Mouse (Mus musculus): Measurements from ENCODE around the gene Prcd. TPM values are rescaled to one million over a fixed set of nuclear protein-coding genes. Genes with fewer than 3 reads are reported as not detected.

Gene Prcd
- polyA plus RNA-seq, 1 experiment from 2014 or later: 0.86 TPM

- Histone ChIP-seq H3K4me3 (peak overlapping the region; percentile 48; the same call in 1 of the 2 replicates), H3K27ac (no peak overlapping the region), H3K27me3 (peaks cover 31% of the 10 kb centered on the region), H3K4me1 (peaks cover 52% of the 10 kb centered on the region), H3K9me3 (no peaks in the 10 kb centered on the region), H3K4me2 (replicated peaks) (peak overlapping the region; percentile 94), H3K36me3 (no peaks in the 10 kb centered on the region), H3K9ac (0 out of 2 replicates have a peak overlapping the region, but pooled peaks have one; percentile 4)
- ATAC-seq (ENCODE audit: insufficient number of reproducible peaks, insufficient read depth, low FRiP score, low TSS enrichment): no peak
- 56% methylated on average over 25 of the region's 25 CpGs for WGBS
These were observed 820 bp upstream of the Prcd start for GRCm38 (mm10) chr11:116652330-116653098.

- no peak for ATAC-seq (ENCODE audit: insufficient number of reproducible peaks, insufficient read depth, low FRiP score, low TSS enrichment)
- peak overlapping the region; percentile 48 for H3K4me3 ChIP-seq
- H3K36me3 ChIP-seq: no peaks in the 10 kb centered on the region
- H3K27ac ChIP-seq: no peak overlapping the region
- peak overlapping the region; percentile 63 for H3K9ac ChIP-seq
- H3K4me2 ChIP-seq (replicated peaks): peak overlapping the region; percentile 94
- no peaks in the 10 kb centered on the region for H3K9me3 ChIP-seq
- under 1% methylated on average over 46 of the region's 47 CpGs for WGBS
- H3K27me3 ChIP-seq: peaks cover 31% of the 10 kb centered on the region
- peaks cover 46% of the 10 kb centered on the region for H3K4me1 ChIP-seq
These were observed 431 bp downstream of the Prcd start for GRCm38 (mm10) chr11:116653709-116654221.

- H3K4me2 ChIP-seq (replicated peaks): peak within 1 kb of the TSS; percentile 94
- 6% methylated on average over 27 of the region's 28 CpGs for WGBS
- no peaks in the 10 kb centered on the region for H3K36me3 ChIP-seq
- ATAC-seq (ENCODE audit: insufficient number of reproducible peaks, insufficient read depth, low FRiP score, low TSS enrichment): no peak
- H3K4me3 ChIP-seq: peak within 1 kb of the TSS; percentile 48
- no peak within 1 kb of the TSS for H3K27ac ChIP-seq
- peak within 1 kb of the TSS; percentile 63 for H3K9ac ChIP-seq
- peaks cover 43% of the 10 kb centered on the region for H3K4me1 ChIP-seq
- H3K9me3 ChIP-seq: no peaks in the 10 kb centered on the region
- peaks cover 31% of the 10 kb centered on the region for H3K27me3 ChIP-seq
These were observed 1.0 kb downstream of the Prcd start, which contains the start of gene Cygb for GRCm38 (mm10) chr11:116654255-116654821. TSS of gene Cygb (minus strand) at chr11:116654313.

GRCm38 (mm10) chr11:116656348-116657191 lies 3.2 kb downstream of the Prcd start:
- H3K4me1 ChIP-seq: peaks cover 54% of the 10 kb centered on the region
- no peaks in the 10 kb centered on the region for H3K9me3 ChIP-seq
- H3K36me3 ChIP-seq: no peaks in the 10 kb centered on the region
- H3K27me3 ChIP-seq: peaks cover 27% of the 10 kb centered on the region
- H3K27ac ChIP-seq: no peak overlapping the region
- H3K9ac ChIP-seq: 0 out of 2 replicates have a peak overlapping the region, but pooled peaks have one; percentile 41
- peak overlapping the region; percentile 49; the same call in 1 of the 2 replicates for H3K4me2 ChIP-seq (replicated peaks)
- 79% methylated on average over 16 of the region's 16 CpGs for WGBS
- no peak for ATAC-seq (ENCODE audit: insufficient number of reproducible peaks, insufficient read depth, low FRiP score, low TSS enrichment)
- no peak overlapping the region for H3K4me3 ChIP-seq

GRCm38 (mm10) chr11:116657311-116658223 lies 4.2 kb downstream of the Prcd start:
- Histone ChIP-seq H3K27me3 (peaks cover 24% of the 10 kb centered on the region), H3K36me3 (no peaks in the 10 kb centered on the region), H3K9ac (peak overlapping the region; percentile 41; the same call in 1 of the 2 replicates), H3K9me3 (no peaks in the 10 kb centered on the region), H3K4me3 (peak overlapping the region; percentile 33), H3K4me1 (peaks cover 56% of the 10 kb centered on the region), H3K4me2 (replicated peaks) (peak overlapping the region; percentile 49), H3K27ac (peak overlapping the region; percentile 84)
- peak; percentile 74 for ATAC-seq (ENCODE audit: insufficient number of reproducible peaks, insufficient read depth, low FRiP score, low TSS enrichment)
- WGBS: 10% methylated on average over 22 of the region's 22 CpGs

- WGBS: 60% methylated on average over 10 of the region's 10 CpGs
- H3K27me3 ChIP-seq: peaks cover 24% of the 10 kb centered on the region
- no peaks in the 10 kb centered on the region for H3K36me3 ChIP-seq
- H3K4me2 ChIP-seq (replicated peaks): peak overlapping the region; percentile 49
- peak overlapping the region; percentile 84 for H3K27ac ChIP-seq
- H3K9me3 ChIP-seq: no peaks in the 10 kb centered on the region
- no peak for ATAC-seq (ENCODE audit: insufficient number of reproducible peaks, insufficient read depth, low FRiP score, low TSS enrichment)
- H3K4me3 ChIP-seq: no peak overlapping the region
- peaks cover 56% of the 10 kb centered on the region for H3K4me1 ChIP-seq
- no peak overlapping the region for H3K9ac ChIP-seq
These were observed 4.9 kb downstream of the Prcd start for GRCm38 (mm10) chr11:116658238-116658637.

- 68% methylated on average over 15 of the region's 15 CpGs for WGBS
- peaks cover 24% of the 10 kb centered on the region for H3K27me3 ChIP-seq
- no peaks in the 10 kb centered on the region for H3K36me3 ChIP-seq
- H3K9ac ChIP-seq: no peak overlapping the region
- no peak overlapping the region for H3K4me2 ChIP-seq (replicated peaks)
- H3K9me3 ChIP-seq: no peaks in the 10 kb centered on the region
- H3K4me3 ChIP-seq: no peak overlapping the region
- peaks cover 54% of the 10 kb centered on the region for H3K4me1 ChIP-seq
- H3K27ac ChIP-seq: no peak overlapping the region
- ATAC-seq (ENCODE audit: insufficient number of reproducible peaks, insufficient read depth, low FRiP score, low TSS enrichment): no peak
These were observed 5.8 kb downstream of the Prcd start for GRCm38 (mm10) chr11:116659027-116659621.

GRCm38 (mm10) chr11:116660181-116660580 lies 6.8 kb downstream of the Prcd start:
- peaks cover 53% of the 10 kb centered on the region for H3K4me1 ChIP-seq
- H3K9ac ChIP-seq: no peak overlapping the region
- WGBS: 79% methylated on average over 9 of the region's 9 CpGs
- no peak for ATAC-seq (ENCODE audit: insufficient number of reproducible peaks, insufficient read depth, low FRiP score, low TSS enrichment)
- H3K9me3 ChIP-seq: no peaks in the 10 kb centered on the region
- H3K27me3 ChIP-seq: peaks cover 15% of the 10 kb centered on the region; the same call in 1 of the 2 replicates
- no peaks in the 10 kb centered on the region for H3K36me3 ChIP-seq
- H3K4me2 ChIP-seq (replicated peaks): no peak overlapping the region
- no peak overlapping the region for H3K4me3 ChIP-seq
- 0 out of 2 replicates have a peak overlapping the region, but pooled peaks have one; percentile 31 for H3K27ac ChIP-seq

- Histone ChIP-seq H3K27me3 (peaks cover 11% of the 10 kb centered on the region; the same call in 1 of the 2 replicates), H3K36me3 (no peaks in the 10 kb centered on the region), H3K4me3 (no peak overlapping the region), H3K9me3 (no peaks in the 10 kb centered on the region), H3K27ac (peak overlapping the region; percentile 31; the same call in 1 of the 2 replicates), H3K4me2 (replicated peaks) (peak overlapping the region; percentile 16; the same call in 1 of the 2 replicates), H3K9ac (0 out of 2 replicates have a peak overlapping the region, but pooled peaks have one; percentile 32), H3K4me1 (peaks cover 58% of the 10 kb centered on the region)
- no peak for ATAC-seq (ENCODE audit: insufficient number of reproducible peaks, insufficient read depth, low FRiP score, low TSS enrichment)
- WGBS: 19% methylated on average over 13 of the region's 13 CpGs
These were observed 8.1 kb downstream of the Prcd start for GRCm38 (mm10) chr11:116661291-116661947.

GRCm38 (mm10) chr11:116661948-116662377 lies 8.6 kb downstream of the Prcd start:
- 69% methylated on average over 8 of the region's 8 CpGs for WGBS
- Histone ChIP-seq H3K9ac (peak overlapping the region; percentile 16; the same call in 1 of the 2 replicates), H3K9me3 (no peaks in the 10 kb centered on the region), H3K27ac (no peak overlapping the region), H3K4me1 (peaks cover 58% of the 10 kb centered on the region), H3K4me3 (no peak overlapping the region), H3K36me3 (no peaks in the 10 kb centered on the region), H3K4me2 (replicated peaks) (no peak overlapping the region), H3K27me3 (peaks cover 11% of the 10 kb centered on the region; the same call in 1 of the 2 replicates)
- ATAC-seq (ENCODE audit: insufficient number of reproducible peaks, insufficient read depth, low FRiP score, low TSS enrichment): no peak

Data from embryonic facial prominence, embryonic 12.5 days (tissue).